Mouse (Mus musculus) liver, adult 2 months (tissue): ENCODE measurements around the gene 1700008O03Rik. TPM values are rescaled to one million over a fixed set of nuclear protein-coding genes. Genes with fewer than 3 reads are reported as not detected.

Experiments used
- DNase-seq: peaks from one replicate; pipeline ENCODE4 v3.0.0-alpha.2; 2011; ENCODE audit warnings: low read depth, low spot score; ENCODE audit errors: extremely low read depth
- H3K27ac ChIP-seq: fragments of 200-500 bp; replicated peaks from 2 replicates; pipeline ENCODE4 v1.5.1; 2012; ENCODE audit warnings: low read depth, mild to moderate bottlenecking, control low read depth, inconsistent platforms, low read length; ENCODE audit not compliant: insufficient read depth
- H3K27me3 ChIP-seq: fragments of 200-500 bp; 2 replicates; pipeline ENCODE4 v1.6.1; 2012; ENCODE audit warnings: mild to moderate bottlenecking, moderate library complexity, low read length, inconsistent platforms; ENCODE audit not compliant: control insufficient read depth, insufficient read depth
- H3K36me3 ChIP-seq: fragments of 200-500 bp; 2 replicates; pipeline ENCODE4 v1.6.1; 2012; ENCODE audit warnings: low read length, inconsistent platforms; ENCODE audit not compliant: control insufficient read depth, insufficient read depth
- H3K4me1 ChIP-seq: fragments of 200-500 bp; 2 replicates; pipeline ENCODE4 v1.6.1; 2011; ENCODE audit warnings: low read length; ENCODE audit not compliant: control insufficient read depth, insufficient read depth
- H3K4me3 ChIP-seq: fragments of 200-500 bp; 2 replicates; pipeline ENCODE4 v1.5.1; 2011; ENCODE audit warnings: low read depth, mild to moderate bottlenecking, control low read depth, low read length, moderate library complexity; ENCODE audit not compliant: insufficient read depth
- H3K79me2 ChIP-seq: fragments of 200-500 bp; 2 replicates; pipeline ENCODE4 v1.6.1; 2012; ENCODE audit warnings: inconsistent platforms, mild to moderate bottlenecking, low read length, moderate library complexity; ENCODE audit not compliant: control insufficient read depth, insufficient read depth
- H3K9ac ChIP-seq: fragments of 200-500 bp; 2 replicates; pipeline ENCODE4 v1.6.1; 2012; ENCODE audit warnings: low read depth, mild to moderate bottlenecking, control low read depth, inconsistent platforms, low read length
- CTCF ChIP-seq: fragments of 200-500 bp; IDR thresholded peaks from 2 replicates; pipeline ENCODE4 v1.5.1; 2011; ENCODE audit warnings: low read depth, low read length, control low read depth
- POLR2A ChIP-seq: fragments of 200-500 bp; IDR thresholded peaks from 2 replicates; pipeline ENCODE4 v1.6.1; 2011; ENCODE audit warnings: low read length, control low read depth; ENCODE audit not compliant: insufficient read depth; ENCODE audit errors: extremely low read depth
- WGBS: fragments of 180-500 bp; shearing (Covaris S2); methylation state at CpG from one replicate; pipeline ENCODE4 v1.1.7; 2018; 5-methylcytosine and 5-hydroxymethylcytosine counted together
- polyA plus RNA-seq: library from polyadenylated mRNA; depleted of rRNA; stranded (reverse); fragments of >200 nt; gene quantifications from 2 replicates; pipeline ENCODE4 v1.2.3, GENCODE M21; 2012
- total RNA-seq: library from RNA; depleted of rRNA; stranded (reverse); fragments of >200 nt; gene quantifications from 2 replicates; pipeline ENCODE4 v1.2.3, GENCODE M21; 2014

1700008O03Rik gene
- total and polyA plus RNA-seq, 2 experiments, result 0.27 TPM; not detected in 1

- 8% methylated on average over 48 of the region's 54 CpGs for WGBS
- Histone ChIP-seq H3K79me2 (no peaks in the 10 kb centered on the region), H3K4me3 (no peak overlapping the region), H3K36me3 (no peaks in the 10 kb centered on the region), H3K27me3 (peaks cover 18% of the 10 kb centered on the region), H3K27ac (no peak overlapping the region), H3K9ac (no peak overlapping the region), H3K4me1 (no peaks in the 10 kb centered on the region)
- no peak for DNase-seq
- TF ChIP-seq CTCF (no peak), POLR2A (no peak)
Measured at GRCm38 (mm10) chr7:44336046-44337021, 49.3 kb downstream of the 1700008O03Rik start.

DNA sequence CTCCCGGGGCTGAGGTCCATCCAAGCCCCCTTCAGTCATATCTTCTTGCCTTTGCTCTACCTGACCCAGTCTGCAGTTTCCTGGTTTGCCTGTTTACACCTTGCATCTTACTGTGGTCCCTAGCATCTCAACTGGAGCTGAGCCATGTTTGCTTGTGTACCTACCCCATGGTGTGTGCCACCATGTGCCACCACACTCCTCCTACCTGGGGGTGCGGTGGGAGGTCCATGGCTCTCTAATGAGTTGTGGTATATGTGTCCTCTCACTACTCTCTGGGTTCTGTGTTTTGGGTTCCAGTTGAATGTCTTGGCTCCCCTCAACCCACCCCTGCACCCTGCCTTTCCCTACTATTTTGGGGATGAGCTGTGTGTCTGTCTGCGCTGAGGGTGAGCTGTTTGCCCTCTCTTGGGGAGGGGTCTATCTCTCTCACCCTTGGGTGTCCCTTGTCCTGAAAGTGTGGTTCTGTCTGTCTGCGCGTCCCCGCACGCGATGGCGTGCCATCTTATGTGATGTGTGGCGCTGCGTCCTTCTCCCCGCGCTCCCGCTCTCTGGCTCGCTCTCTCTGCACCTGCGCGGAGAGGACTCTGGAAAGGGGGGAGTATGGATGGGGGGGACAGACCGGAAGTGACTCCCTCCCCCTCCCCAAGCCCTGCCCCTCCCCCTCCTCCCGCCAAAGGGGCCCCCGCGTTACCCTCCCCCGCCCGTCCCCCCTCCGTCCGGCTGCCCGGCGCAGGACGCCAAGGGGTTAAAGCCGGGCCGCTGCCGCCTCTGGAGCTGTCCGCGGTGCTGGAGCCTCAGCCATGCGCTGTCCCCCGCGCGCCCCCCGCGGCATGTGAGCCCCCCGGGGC is 50.4 kb downstream of the 1700008O03Rik start:
- Histone ChIP-seq H3K79me2 (no peaks in the 10 kb centered on the region), H3K36me3 (no peaks in the 10 kb centered on the region), H3K27me3 (peaks cover 18% of the 10 kb centered on the region), H3K4me3 (no peak overlapping the region), H3K4me1 (no peaks in the 10 kb centered on the region), H3K27ac (no peak overlapping the region), H3K9ac (no peak overlapping the region)
- 8% methylated on average over 30 of the region's 40 CpGs for WGBS
- TF ChIP-seq POLR2A (no peak), CTCF (no peak)
- no peak for DNase-seq

DNA sequence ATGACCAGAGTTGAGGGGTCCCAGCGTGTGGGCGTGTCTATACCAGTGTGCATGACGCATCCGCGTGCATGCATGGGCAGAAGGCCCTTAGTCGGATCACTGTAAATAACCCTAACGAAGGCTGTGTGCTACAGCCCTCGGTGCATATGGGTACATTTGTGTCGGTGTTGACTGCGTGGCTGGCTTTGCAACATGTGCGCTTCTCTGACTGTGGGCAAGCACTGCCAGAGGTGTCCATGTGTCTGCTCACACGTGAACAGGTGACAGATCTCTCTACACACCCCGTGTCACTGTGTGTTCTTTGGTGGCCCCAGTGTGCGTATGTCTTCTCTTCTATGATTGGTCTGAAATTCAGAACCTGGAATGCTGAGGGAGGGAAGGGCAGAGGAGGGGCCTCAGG is 51.5 kb downstream of the 1700008O03Rik start:
- no peaks in the 10 kb centered on the region for H3K4me1 ChIP-seq
- no peak overlapping the region for H3K27ac ChIP-seq
- H3K79me2 ChIP-seq, result no peaks in the 10 kb centered on the region
- no peak overlapping the region for H3K9ac ChIP-seq
- peaks cover 18% of the 10 kb centered on the region for H3K27me3 ChIP-seq
- WGBS, result 56% methylated on average over 14 of the region's 14 CpGs
- DNase-seq, result no peak
- H3K36me3 ChIP-seq, result no peaks in the 10 kb centered on the region
- no peak for TF ChIP-seq POLR2A
- TF ChIP-seq CTCF, result no peak
- H3K4me3 ChIP-seq, result no peak overlapping the region

DNA sequence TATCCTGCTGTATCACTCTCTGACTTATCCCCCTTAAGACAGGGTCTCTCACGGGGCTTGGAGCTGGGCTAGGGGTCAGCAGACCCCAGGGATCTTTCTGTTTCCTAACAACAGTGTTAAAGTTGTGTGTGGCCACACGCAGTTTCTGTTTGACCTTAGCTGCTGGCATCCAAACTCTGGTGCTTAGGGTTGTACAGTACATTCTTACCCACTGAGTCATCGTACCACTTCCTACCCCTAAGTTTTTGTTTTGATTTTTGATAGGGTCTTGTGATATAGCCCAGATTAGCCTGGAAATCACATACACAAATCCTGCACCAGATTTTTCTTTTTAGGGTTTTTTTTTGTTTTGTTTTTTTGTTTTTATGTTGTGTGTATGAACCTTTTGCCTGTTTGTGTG is 53.3 kb downstream of the 1700008O03Rik start:
- no peak for DNase-seq
- no peak overlapping the region for H3K4me3 ChIP-seq
- TF ChIP-seq POLR2A (no peak), CTCF (no peak)
- no peak overlapping the region for H3K9ac ChIP-seq
- no peaks in the 10 kb centered on the region for H3K79me2 ChIP-seq
- H3K27me3 ChIP-seq, result peaks cover 15% of the 10 kb centered on the region
- H3K27ac ChIP-seq, result no peak overlapping the region
- no peaks in the 10 kb centered on the region for H3K4me1 ChIP-seq
- 59% methylated on average over 3 of the region's 3 CpGs for WGBS
- no peaks in the 10 kb centered on the region for H3K36me3 ChIP-seq

DNA sequence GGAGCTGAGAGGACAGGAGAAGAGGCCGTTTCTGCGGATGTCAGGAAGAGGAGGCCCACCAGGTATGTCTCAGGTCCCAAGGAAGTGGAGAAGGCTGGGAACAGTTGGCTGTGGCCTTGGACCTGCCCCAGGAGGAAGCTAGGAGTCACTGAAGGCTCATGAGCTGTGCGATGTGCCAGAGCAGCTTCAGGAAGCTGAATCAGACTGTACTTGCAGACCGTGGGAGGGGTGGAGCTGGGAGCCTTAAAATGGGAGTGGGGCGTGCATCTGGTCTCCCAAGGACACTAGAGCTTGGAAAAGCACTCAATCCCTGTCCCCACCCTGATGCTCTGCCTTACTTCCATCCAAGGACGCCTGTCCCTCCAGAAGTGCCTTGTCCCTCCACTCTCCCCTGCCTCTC is 59.0 kb downstream of the 1700008O03Rik start:
- no peak for DNase-seq
- no peak overlapping the region for H3K27ac ChIP-seq
- no peaks in the 10 kb centered on the region for H3K4me1 ChIP-seq
- TF ChIP-seq POLR2A (no peak), CTCF (no peak)
- H3K27me3 ChIP-seq, result no peaks in the 10 kb centered on the region
- H3K36me3 ChIP-seq, result no peaks in the 10 kb centered on the region
- no peak overlapping the region for H3K4me3 ChIP-seq
- no peaks in the 10 kb centered on the region for H3K79me2 ChIP-seq
- 53% methylated on average over 6 of the region's 6 CpGs for WGBS
- no peak overlapping the region for H3K9ac ChIP-seq
